Mouse (Mus musculus) testis, adult 2 months (tissue): Measurements from ENCODE around the gene Gal3st2c.

Source experiments
- CTCF ChIP-seq: fragments of 200-500 bp; IDR thresholded peaks from 2 replicates; pipeline ENCODE4 v1.5.1; 2012; ENCODE audit warnings: low read depth, mild to moderate bottlenecking, inconsistent platforms, low read length, moderate library complexity; ENCODE audit not compliant: control insufficient read depth, insufficient read depth, insufficient replicate concordance
- POLR2A ChIP-seq: fragments of 200-500 bp; IDR thresholded peaks from 2 replicates; pipeline ENCODE4 v1.6.1; 2012; ENCODE audit warnings: low read depth, mild to moderate bottlenecking, inconsistent platforms, low read length, moderate library complexity; ENCODE audit not compliant: control insufficient read depth

- TF ChIP-seq CTCF (no peak), POLR2A (no peak)
Measured at GRCm38 (mm10) chr1:94052373-94052772, 62.1 kb downstream of the Gal3st2c start, which contains the start of gene Pdcd1.
